Mouse (Mus musculus) liver, embryonic 14.5 days (tissue): ENCODE results near the gene Wnt1. TPM values are rescaled to one million over a fixed set of nuclear protein-coding genes. Genes with fewer than 3 reads are reported as not detected.
"Not testable (repeated sequence)": the region's sequence is repeated elsewhere in the genome, so short reads cannot be mapped to it uniquely, and the experiment has no call there.

ENCODE experiments used
- ATAC-seq: fragments of 200-750 bp; cut with Nextera tagmentation; 2 replicates; pipeline ENCODE4 v1.8.0; 2017; ENCODE audit warnings: moderate number of reproducible peaks, mild to moderate bottlenecking, moderate library complexity; ENCODE audit not compliant: insufficient read depth
- DNase-seq, 3 experiments: peaks; one replicate each; pipeline ENCODE4 v3.0.0-alpha.2; 2012 to 2013; ENCODE audit warnings: low read depth in 3 of 3, low spot score in 3 of 3
- H3K27ac ChIP-seq: fragments of 300-500 bp; sonication (generic); 2 replicates; pipeline ENCODE4 v1.5.1; 2014; ENCODE audit warnings: moderate library complexity, mild to moderate bottlenecking, control low read depth, inconsistent platforms
- H3K27me3 ChIP-seq: fragments of 300-500 bp; sonication (generic); 2 replicates; pipeline ENCODE4 v1.6.1; 2014; ENCODE audit warnings: mild to moderate bottlenecking, low read length, moderate library complexity; ENCODE audit not compliant: control insufficient read depth, insufficient read depth
- H3K36me3 ChIP-seq: fragments of 300-500 bp; sonication (generic); replicated peaks from 2 replicates; pipeline ENCODE4 v1.6.1; 2014; ENCODE audit warnings: low read depth; ENCODE audit not compliant: control insufficient read depth, insufficient read depth
- H3K4me1 ChIP-seq, 2 experiments: fragments of 200-500 bp in 1 of 2; fragments of 300-500 bp in 1 of 2; sonication (generic) in 1 of 2; replicated peaks; 2 replicates each; pipeline ENCODE4 v1.6.1; 2012 to 2014; ENCODE audit warnings: antibody characterized with exemption in 1 of 2, inconsistent platforms in 1 of 2, low read length in 1 of 2; ENCODE audit not compliant: control insufficient read depth in 2 of 2, insufficient read depth in 2 of 2
- H3K4me2 ChIP-seq: fragments of 300-500 bp; sonication (generic); 2 replicates; pipeline ENCODE4 v1.6.1; 2014; ENCODE audit warnings: low read depth, mild to moderate bottlenecking, control low read depth, moderate library complexity
- H3K4me3 ChIP-seq, 2 experiments: fragments of 200-500 bp in 1 of 2; fragments of 300-500 bp in 1 of 2; sonication (generic) in 1 of 2; 2 replicates each; pipeline ENCODE4 v1.5.1; 2012 to 2014; ENCODE audit warnings: low read depth in 2 of 2, low read length in 2 of 2, mild to moderate bottlenecking in 2 of 2, control low read depth in 1 of 2, inconsistent platforms in 1 of 2, moderate library complexity in 1 of 2; ENCODE audit not compliant: insufficient read depth in 1 of 2
- H3K9ac ChIP-seq: fragments of 300-500 bp; sonication (generic); replicated peaks from 2 replicates; pipeline ENCODE4 v1.6.1; 2014; ENCODE audit warnings: mild to moderate bottlenecking, control low read depth, moderate library complexity
- H3K9me3 ChIP-seq: fragments of 300-500 bp; sonication (generic); 2 replicates; pipeline ENCODE4 v1.6.1; 2016; ENCODE audit warnings: low read length, mixed read lengths; ENCODE audit not compliant: control insufficient read depth
- CTCF ChIP-seq: IDR thresholded peaks from 2 replicates; pipeline ENCODE4 v1.5.1; 2016; ENCODE audit warnings: antibody characterized with exemption, low read depth, control low read depth
- EP300 ChIP-seq: IDR thresholded peaks from 2 replicates; pipeline ENCODE4 v1.6.1; 2016; ENCODE audit warnings: antibody characterized with exemption, low read depth
- WGBS: fragments of 180-500 bp; shearing (Covaris S2); extraction: QIAGEN DNeasy Blood & Tissue Kit; methylation state at CpG from one replicate; pipeline ENCODE4 v1.1.7; 2014; ENCODE audit not compliant: insufficient replicate concordance; 5-methylcytosine and 5-hydroxymethylcytosine counted together
- polyA plus RNA-seq, 2 experiments: library from polyadenylated mRNA; depleted of rRNA in 1 of 2; stranded (reverse) in 1 of 2; unstranded in 1 of 2; fragments of >200 nt; fragmentation: Nextera tagmentation in 1 of 2; extraction: Ambion mirVana in 1 of 2; gene quantifications; 2 replicates each; pipeline versions ENCODE4 v1.2.1 to v1.2.3; 2012 to 2014

Gene Wnt1
- not detected in 2 replicates for polyA plus RNA-seq (2012; rRNA removed)
- not detected in 2 replicates for polyA plus RNA-seq (2014; fragmentation: Nextera tagmentation; extraction: Ambion mirVana)

GRCm38 (mm10) chr15:98789661-98790535 lies at the start of gene Wnt1:
Gene Wnt1 (plus strand): TSS chr15:98789857.
- H3K36me3 ChIP-seq = no peaks in the 10 kb centered on the region
- H3K4me2 ChIP-seq = no peak within 1 kb of the TSS
- H3K9ac ChIP-seq = no peak within 1 kb of the TSS
- H3K9me3 ChIP-seq = no peaks in the 10 kb centered on the region
- no peaks in the 10 kb centered on the region for H3K4me1 ChIP-seq
- H3K27me3 ChIP-seq = peaks cover 81% of the 10 kb centered on the region
- H3K4me3 ChIP-seq = no peak within 1 kb of the TSS
- WGBS = 6% methylated on average over 51 of the region's 51 CpGs
- DNase-seq = no peak
- TF ChIP-seq CTCF (peak; percentile 74), EP300 (no peak)
- no peak within 1 kb of the TSS for H3K27ac ChIP-seq
- no peak for ATAC-seq

- no peak overlapping the region for H3K27ac ChIP-seq
- no peak overlapping the region for H3K9ac ChIP-seq
- no peak overlapping the region for H3K4me3 ChIP-seq
- H3K4me1 ChIP-seq = no peaks in the 10 kb centered on the region; a peak in 1 of 4 replicates
- H3K36me3 ChIP-seq = no peaks in the 10 kb centered on the region
- no peak for TF ChIP-seq CTCF
- TF ChIP-seq EP300 = no peak
- WGBS = 76% methylated on average over 8 of the region's 8 CpGs
- DNase-seq = no peak
- no peak for ATAC-seq
- H3K9me3 ChIP-seq = no peaks in the 10 kb centered on the region
- no peaks in the 10 kb centered on the region for H3K27me3 ChIP-seq
- H3K4me2 ChIP-seq = no peak overlapping the region
Measured at GRCm38 (mm10) chr15:98740219-98740618, 49.4 kb upstream of the Wnt1 start.

GRCm38 (mm10) chr15:98742766-98743428 lies 46.8 kb upstream of the Wnt1 start:
- H3K36me3 ChIP-seq = no peaks in the 10 kb centered on the region
- H3K4me3 ChIP-seq = no peak overlapping the region
- H3K4me2 ChIP-seq = no peak overlapping the region
- no peak overlapping the region for H3K27ac ChIP-seq
- ATAC-seq (no peak), DNase-seq (no peak)
- no peaks in the 10 kb centered on the region; a peak in 1 of 4 replicates for H3K4me1 ChIP-seq
- 68% methylated on average over 8 of the region's 8 CpGs for WGBS
- TF ChIP-seq EP300 (no peak), CTCF (no peak)
- no peaks in the 10 kb centered on the region for H3K27me3 ChIP-seq
- H3K9ac ChIP-seq = no peak overlapping the region
- H3K9me3 ChIP-seq = no peaks in the 10 kb centered on the region

GRCm38 (mm10) chr15:98743863-98744262 lies 45.8 kb upstream of the Wnt1 start:
- not testable (repeated sequence) for H3K9me3 ChIP-seq, H3K36me3 ChIP-seq, DNase-seq, H3K9ac ChIP-seq, H3K27me3 ChIP-seq, H3K4me1 ChIP-seq, H3K4me2 ChIP-seq, H3K4me3 ChIP-seq, H3K27ac ChIP-seq, ATAC-seq
- WGBS = 74% methylated on average over 3 of the region's 3 CpGs

- no peak for ATAC-seq
- Histone ChIP-seq H3K36me3 (no peaks in the 10 kb centered on the region), H3K27me3 (no peaks in the 10 kb centered on the region), H3K9ac (no peak overlapping the region), H3K4me3 (no peak overlapping the region), H3K27ac (no peak overlapping the region), H3K4me1 (peaks cover 0 to 2% of the 10 kb centered on the region in 2 experiments; a peak in 1 of 4 replicates), H3K9me3 (no peaks in the 10 kb centered on the region), H3K4me2 (no peak overlapping the region)
- no peak for DNase-seq
- TF ChIP-seq CTCF = no peak
- TF ChIP-seq EP300 = no peak
- 65% methylated on average over 10 of the region's 10 CpGs for WGBS
Measured at GRCm38 (mm10) chr15:98746344-98746965, 43.2 kb upstream of the Wnt1 start.
